Mouse (Mus musculus) spleen, adult 2 months (tissue): ENCODE results near the gene Tescl. TPM values are rescaled to one million over a fixed set of nuclear protein-coding genes. Genes with fewer than 3 reads are reported as not detected.

Experiments used
- DNase-seq, 2 experiments: peaks; one replicate each; pipeline versions ENCODE4 v3.0.0 to v3.0.0-alpha.2; 2012 to 2021; ENCODE audit warnings: low spot score in 2 of 2, low read depth in 1 of 2
- H3K27ac ChIP-seq: fragments of 200-500 bp; 2 replicates; pipeline ENCODE4 v1.5.1; 2012; ENCODE audit warnings: low read length, inconsistent platforms; ENCODE audit not compliant: insufficient read depth
- H3K27me3 ChIP-seq: fragments of 200-500 bp; 2 replicates; pipeline ENCODE4 v1.6.1; 2012; ENCODE audit warnings: mild to moderate bottlenecking, moderate library complexity, low read length, inconsistent platforms; ENCODE audit not compliant: control insufficient read depth, insufficient read depth
- H3K36me3 ChIP-seq: fragments of 200-500 bp; 2 replicates; pipeline ENCODE4 v1.6.1; 2012; ENCODE audit warnings: mild to moderate bottlenecking, low read length, inconsistent platforms; ENCODE audit not compliant: control insufficient read depth, insufficient read depth
- H3K4me1 ChIP-seq: fragments of 200-500 bp; 2 replicates; pipeline ENCODE4 v1.6.1; 2011; ENCODE audit warnings: inconsistent platforms; ENCODE audit not compliant: control insufficient read depth, insufficient read depth, insufficient read length
- H3K4me3 ChIP-seq: fragments of 200-500 bp; 2 replicates; pipeline ENCODE4 v1.5.1; 2011; ENCODE audit warnings: mild to moderate bottlenecking, inconsistent platforms; ENCODE audit not compliant: insufficient read depth, insufficient read length; ENCODE audit errors: extremely low read depth
- CTCF ChIP-seq: fragments of 200-500 bp; IDR thresholded peaks from 2 replicates; pipeline ENCODE4 v1.5.1; 2011; ENCODE audit warnings: mild to moderate bottlenecking, inconsistent platforms; ENCODE audit not compliant: insufficient read depth, insufficient read length, insufficient replicate concordance; ENCODE audit errors: extremely low read depth
- POLR2A ChIP-seq: fragments of 200-500 bp; IDR thresholded peaks from 2 replicates; pipeline ENCODE4 v1.6.1; 2011; ENCODE audit warnings: low read depth, low read length, inconsistent platforms
- WGBS: fragments of 180-500 bp; shearing (Covaris S2); methylation state at CpG from one replicate; pipeline ENCODE4 v1.1.7; 2018; 5-methylcytosine and 5-hydroxymethylcytosine counted together
- polyA plus RNA-seq: library from polyadenylated mRNA; depleted of rRNA; stranded (reverse); fragments of >200 nt; gene quantifications from 2 replicates; pipeline ENCODE4 v1.2.3, GENCODE M21; 2012

The Tescl gene
- polyA plus RNA-seq, 1 experiment, result 0.26 TPM

- no peak overlapping the region for H3K4me3 ChIP-seq
- DNase-seq, result no peak
- TF ChIP-seq POLR2A (no peak), CTCF (no peak)
- H3K27ac ChIP-seq, result peak overlapping the region; percentile 77; the same call in 1 of the 2 replicates
- peaks cover 39% of the 10 kb centered on the region for H3K4me1 ChIP-seq
- peaks cover 4% of the 10 kb centered on the region for H3K36me3 ChIP-seq
- 81% methylated on average over 8 of the region's 8 CpGs for WGBS
- H3K27me3 ChIP-seq, result no peaks in the 10 kb centered on the region
These were observed 42.7 kb upstream of the Tescl start for GRCm38 (mm10) chr7:24376456-24376855.

- Histone ChIP-seq H3K27me3 (no peaks in the 10 kb centered on the region), H3K36me3 (peaks cover 2% of the 10 kb centered on the region; the same call in 1 of the 2 replicates), H3K4me3 (peak overlapping the region; percentile 28), H3K4me1 (peaks cover 39% of the 10 kb centered on the region), H3K27ac (peak overlapping the region; percentile 93)
- WGBS, result 7% methylated on average over 18 of the region's 20 CpGs
- TF ChIP-seq POLR2A (no peak), CTCF (no peak)
- DNase-seq, result peak; percentile 42 to 73
These were observed 40.0 kb upstream of the Tescl start for GRCm38 (mm10) chr7:24373538-24374379.

DNA sequence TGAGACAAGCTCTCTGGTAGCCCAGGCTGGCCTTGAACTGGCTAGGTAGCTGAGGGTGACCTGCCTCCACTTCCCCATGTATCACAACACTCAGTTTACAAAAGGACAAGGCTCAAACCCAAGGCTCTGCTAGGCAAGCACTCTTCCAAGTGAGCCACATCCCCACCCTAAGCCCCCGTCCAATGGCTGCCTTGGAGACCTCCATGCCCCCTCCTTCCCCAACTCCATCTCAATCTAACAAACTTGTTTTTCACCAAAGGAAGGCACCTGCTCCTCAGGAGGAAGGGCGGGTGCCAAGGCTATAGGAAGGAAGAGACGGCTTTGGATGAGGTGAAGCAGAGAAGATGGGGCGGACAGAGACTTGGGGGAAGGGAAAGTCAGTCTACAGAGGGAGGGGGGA, 39.0 kb upstream of the Tescl start:
- no peaks in the 10 kb centered on the region for H3K27me3 ChIP-seq
- TF ChIP-seq POLR2A, result no peak
- TF ChIP-seq CTCF, result no peak
- 10% methylated on average over 4 of the region's 4 CpGs for WGBS
- peaks cover 2% of the 10 kb centered on the region; the same call in 1 of the 2 replicates for H3K36me3 ChIP-seq
- DNase-seq, result no peak
- peaks cover 39% of the 10 kb centered on the region for H3K4me1 ChIP-seq
- H3K4me3 ChIP-seq, result peak overlapping the region; percentile 59; the same call in 1 of the 2 replicates
- H3K27ac ChIP-seq, result peak overlapping the region; percentile 93

GRCm38 (mm10) chr7:24372300-24372699, 38.6 kb upstream of the Tescl start:
- 7% methylated on average over 11 of the region's 11 CpGs for WGBS
- Histone ChIP-seq H3K27ac (peak overlapping the region; percentile 93), H3K36me3 (peaks cover 2% of the 10 kb centered on the region; the same call in 1 of the 2 replicates), H3K4me3 (peak overlapping the region; percentile 59; the same call in 1 of the 2 replicates), H3K4me1 (peaks cover 37% of the 10 kb centered on the region), H3K27me3 (no peaks in the 10 kb centered on the region)
- no peak for DNase-seq
- TF ChIP-seq CTCF (no peak), POLR2A (no peak)

- peaks cover 32% of the 10 kb centered on the region; the same call in 1 of the 2 replicates for H3K4me1 ChIP-seq
- WGBS, result 27% methylated on average over 3 of the region's 3 CpGs
- H3K27ac ChIP-seq, result peak overlapping the region; percentile 93
- H3K4me3 ChIP-seq, result peak overlapping the region; percentile 59
- no peaks in the 10 kb centered on the region for H3K36me3 ChIP-seq
- no peak for DNase-seq
- no peaks in the 10 kb centered on the region for H3K27me3 ChIP-seq
- TF ChIP-seq CTCF, result no peak
- TF ChIP-seq POLR2A, result no peak
These were observed 38.0 kb upstream of the Tescl start for GRCm38 (mm10) chr7:24371809-24372145.

GRCm38 (mm10) chr7:24371012-24371808, 37.5 kb upstream of the Tescl start:
- H3K36me3 ChIP-seq, result no peaks in the 10 kb centered on the region
- H3K27ac ChIP-seq, result peak overlapping the region; percentile 93
- H3K4me1 ChIP-seq, result peaks cover 30% of the 10 kb centered on the region; the same call in 1 of the 2 replicates
- TF ChIP-seq POLR2A (no peak), CTCF (no peak)
- no peaks in the 10 kb centered on the region for H3K27me3 ChIP-seq
- WGBS, result 18% methylated on average over 7 of the region's 7 CpGs
- no peak for DNase-seq
- H3K4me3 ChIP-seq, result peak overlapping the region; percentile 59
